Mouse (Mus musculus) gastrocnemius, postnatal 25 days (tissue): ENCODE measurements around the gene Aldh3b1. TPM values are rescaled to one million over a fixed set of nuclear protein-coding genes. Genes with fewer than 3 reads are reported as not detected.

Source experiments
- DNase-seq: peaks from one replicate; pipeline ENCODE4 v3.0.0; 2022
- total RNA-seq, 2 experiments: library from RNA; stranded (reverse); gene quantifications; 1 replicate in 1 of 2; 2 replicates in 1 of 2; pipeline ENCODE4 v1.2.3; 2021

Aldh3b1 gene
- total RNA-seq, 2 experiments from 2014 or later: 1.4 to 1.7 TPM

DNA sequence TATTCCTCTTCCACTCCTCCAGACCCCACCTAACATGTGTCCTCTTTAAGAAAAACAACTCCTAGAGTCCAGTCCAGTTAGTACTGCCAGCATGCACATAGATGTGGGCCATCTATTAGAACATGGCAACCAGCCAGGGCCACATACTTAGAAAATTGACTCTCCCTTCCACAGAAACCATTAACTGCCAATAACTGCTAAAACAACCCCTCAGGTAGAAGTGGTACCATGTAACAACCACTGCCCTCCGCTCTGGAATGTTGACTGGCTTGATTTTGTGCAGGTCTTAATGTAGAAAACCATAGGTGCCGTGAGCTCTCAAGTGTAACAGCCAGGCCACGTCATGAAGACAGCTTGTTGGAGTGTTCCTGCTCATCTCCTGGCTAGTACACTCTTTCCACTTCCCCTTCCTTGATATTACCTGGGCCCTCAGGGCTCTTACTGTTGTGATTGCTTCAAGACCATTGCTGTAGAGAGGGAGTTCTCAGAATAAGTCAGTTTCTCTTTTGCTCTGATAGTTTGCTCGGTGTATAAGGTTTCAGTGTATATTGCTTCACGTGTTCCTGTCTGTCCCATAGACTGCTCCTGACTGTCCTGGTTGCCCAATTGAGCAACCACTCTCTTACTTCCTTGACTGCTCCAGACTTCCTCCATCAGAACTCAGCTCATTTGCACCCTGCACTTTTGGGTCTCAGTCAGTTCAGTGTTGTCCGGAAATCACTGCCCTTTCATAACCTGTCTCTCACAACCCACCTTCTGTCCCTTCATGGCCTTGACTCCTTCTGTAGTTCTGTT lies 49.4 kb downstream of the Aldh3b1 start:
- no peak for DNase-seq

DNA sequence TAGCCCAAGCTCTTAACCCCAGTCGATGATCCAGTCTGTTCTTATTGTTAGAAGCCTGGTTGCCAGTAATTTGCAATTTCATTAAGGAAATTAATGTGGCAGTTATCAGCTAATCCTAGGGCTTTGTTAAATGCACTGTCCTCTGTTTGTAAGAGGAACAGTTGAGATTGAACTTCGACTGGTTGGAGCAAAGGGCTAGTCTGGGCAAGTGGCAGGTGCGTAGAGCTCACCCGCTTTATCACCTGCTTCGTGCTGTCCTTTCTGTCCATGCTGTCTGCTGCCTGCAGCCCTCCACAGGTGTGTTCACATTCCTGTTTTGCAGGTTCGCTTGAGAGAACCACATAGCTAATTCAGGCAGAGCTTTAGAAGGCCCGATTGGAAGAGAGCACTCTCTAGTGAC lies 54.6 kb downstream of the Aldh3b1 start:
- no peak for DNase-seq

DNA sequence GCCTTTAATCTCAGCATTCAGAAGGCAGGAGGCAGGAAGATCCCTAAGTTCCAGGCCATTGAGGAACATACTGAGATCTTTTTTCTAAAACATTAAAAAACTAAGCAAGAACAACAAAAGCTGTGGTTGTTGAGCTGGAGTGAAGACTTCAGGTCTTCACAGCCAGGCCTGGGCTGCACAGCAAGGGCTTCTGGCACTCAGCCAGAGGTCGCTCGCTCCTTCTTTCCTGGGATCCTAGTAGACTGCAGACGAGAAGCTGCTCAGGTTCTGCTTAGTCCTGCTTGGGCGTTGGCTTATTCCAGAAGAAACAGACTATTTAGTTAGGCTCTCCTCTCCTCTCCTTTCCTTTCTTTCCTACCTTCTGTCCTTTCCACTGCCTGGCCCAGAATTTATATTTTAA lies 57.2 kb downstream of the Aldh3b1 start:
- DNase-seq: no peak

DNA sequence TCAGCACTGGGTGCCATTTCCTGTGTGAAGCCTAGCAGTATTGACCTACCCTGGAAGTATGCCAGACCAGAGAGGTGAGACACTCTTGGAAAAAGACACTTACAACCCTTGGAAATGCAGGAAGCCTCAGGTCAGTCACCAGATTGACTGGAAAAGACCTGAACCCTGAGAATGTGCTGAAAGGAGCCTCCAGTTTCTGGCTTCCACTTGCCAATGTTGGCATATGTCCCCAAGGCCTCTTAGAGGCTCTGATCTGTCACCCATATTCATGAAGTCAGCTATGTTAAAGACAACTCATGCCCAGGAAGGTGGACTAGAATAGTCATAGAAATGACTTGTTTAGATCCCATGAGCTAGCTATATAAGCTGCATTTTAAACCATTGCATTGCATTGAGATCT lies 58.1 kb downstream of the Aldh3b1 start:
- DNase-seq: no peak

DNA sequence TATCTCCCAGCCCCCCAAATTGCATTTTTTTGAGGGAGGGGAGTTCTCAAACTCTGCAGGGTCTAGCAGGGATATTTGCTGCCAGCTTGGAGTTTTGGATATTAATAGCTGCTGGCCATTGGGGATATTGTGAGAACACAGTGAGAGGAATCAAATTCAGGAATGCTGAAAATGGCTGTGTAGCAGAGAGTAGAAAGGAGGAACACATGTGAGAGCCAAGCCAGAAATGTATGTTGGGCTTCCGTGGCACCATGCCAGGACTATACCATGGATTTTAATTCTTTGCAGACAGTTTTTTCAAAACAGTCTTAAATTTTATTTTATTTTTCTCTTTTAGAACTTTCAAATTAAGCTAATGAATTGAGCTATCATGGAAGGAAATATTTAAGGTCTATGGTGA lies 61.3 kb downstream of the Aldh3b1 start:
- DNase-seq: no peak

DNA sequence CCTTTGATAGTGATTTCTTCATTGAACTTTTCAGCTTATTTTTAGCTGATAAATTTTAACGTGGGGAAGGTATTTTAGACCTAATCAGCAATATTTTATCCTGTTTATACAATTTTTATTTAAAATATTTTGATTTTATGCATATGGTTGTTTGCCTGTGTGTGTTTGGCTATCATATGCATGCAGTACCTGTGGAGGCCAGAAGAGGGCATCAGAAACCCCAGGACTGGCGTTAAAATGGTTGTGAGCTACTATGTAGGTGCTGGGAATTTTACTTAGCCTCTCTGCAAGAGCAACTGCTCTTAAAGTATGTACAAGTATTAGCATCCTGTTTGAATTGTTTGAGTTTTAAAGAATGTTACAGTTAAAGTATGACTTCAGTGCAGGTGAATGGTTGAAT lies 64.6 kb downstream of the Aldh3b1 start:
- DNase-seq: no peak

Other genes starting within 250 kb of the Aldh3b1 start
- gene Lrp5, start 243.2 kb downstream of the Aldh3b1 start, total RNA-seq: 10 to 100 TPM; 24.6 to 28.2 TPM
- 10 to 100 TPM; 10.8 to 12.6 TPM for gene 1810055G02Rik, start 221.5 kb downstream of the Aldh3b1 start, total RNA-seq
- gene Kmt5b, start 162.4 kb downstream of the Aldh3b1 start, total RNA-seq: 10 to 100 TPM; 19.1 to 20.2 TPM
- 1 to 10 TPM; 1.8 to 2.3 TPM for gene Chka, start 78.0 kb downstream of the Aldh3b1 start, total RNA-seq
- gene Tcirg1, start 22.7 kb downstream of the Aldh3b1 start, total RNA-seq: 1 to 10 TPM; 5.2 to 7.0 TPM
- 100 to 1,000 TPM; 260 to 277 TPM for gene Ndufs8, start 17.0 kb downstream of the Aldh3b1 start, total RNA-seq
- 10 to 100 TPM in 1 of 2 experiments, 1 to 10 TPM in 1; 8.4 to 10.2 TPM for gene Unc93b1, start 5.4 kb upstream of the Aldh3b1 start, total RNA-seq
- gene Aldh3b3, start 28.8 kb upstream of the Aldh3b1 start, total RNA-seq: not detected
- 1 to 10 TPM in 1 of 2 experiments, not detected in 1; 1.0 TPM for gene Aldh3b2, start 42.5 kb upstream of the Aldh3b1 start, total RNA-seq
- 1 to 10 TPM; 1.7 to 2.7 TPM for gene Acy3, start 56.8 kb upstream of the Aldh3b1 start, total RNA-seq
- not detected for gene Tbx10, start 62.9 kb upstream of the Aldh3b1 start, total RNA-seq
- 10 to 100 TPM; 21.5 to 23.1 TPM for gene Nudt8, start 70.8 kb upstream of the Aldh3b1 start, total RNA-seq
- under 1 TPM; 0.31 to 0.35 TPM for gene Gm49405, start 70.8 kb upstream of the Aldh3b1 start, total RNA-seq
- under 1 TPM; 0.69 to 0.75 TPM for gene Doc2g, start 73.5 kb upstream of the Aldh3b1 start, total RNA-seq
- gene Ndufv1, start 83.0 kb upstream of the Aldh3b1 start, total RNA-seq: 100 to 1,000 TPM; 412 to 474 TPM
- 100 to 1,000 TPM; 344 to 356 TPM for gene Gstp1, start 108.2 kb upstream of the Aldh3b1 start, total RNA-seq
- gene Gstp2, start 116.2 kb upstream of the Aldh3b1 start, total RNA-seq: 100 to 1,000 TPM; 118 to 133 TPM
- gene Gstp3, start 129.8 kb upstream of the Aldh3b1 start, total RNA-seq: not detected
- not detected for gene Cabp2, start 151.8 kb upstream of the Aldh3b1 start, total RNA-seq
- 10 to 100 TPM; 17.8 to 23.4 TPM for gene Cdk2ap2, start 167.4 kb upstream of the Aldh3b1 start, total RNA-seq
- gene Pitpnm1, start 170.2 kb upstream of the Aldh3b1 start, total RNA-seq: 1 to 10 TPM; 2.8 to 5.7 TPM
- 10 to 100 TPM; 58.2 to 68.5 TPM for gene Aip, start 196.1 kb upstream of the Aldh3b1 start, total RNA-seq
- not detected for gene Gpr152, start 210.0 kb upstream of the Aldh3b1 start, total RNA-seq
- not detected for gene Cabp4, start 214.2 kb upstream of the Aldh3b1 start, total RNA-seq
- gene Coro1b, start 218.8 kb upstream of the Aldh3b1 start, total RNA-seq: 10 to 100 TPM; 15.9 to 24.1 TPM
- under 1 TPM in 1 of 2 experiments, not detected in 1; 0.35 TPM for gene Ptprcap, start 223.8 kb upstream of the Aldh3b1 start, total RNA-seq
- gene Rps6kb2, start 233.5 kb upstream of the Aldh3b1 start, total RNA-seq: 10 to 100 TPM; 19.9 to 24.4 TPM
- gene Carns1, start 245.7 kb upstream of the Aldh3b1 start, total RNA-seq: 10 to 100 TPM; 17.7 to 20.0 TPM